Mouse (Mus musculus): ENCODE results near the gene Hist1h2ad.
A peak's percentile ranks its signal among the peaks of the same experiment; 100 is the strongest.
"Not testable (repeated sequence)": the region's sequence is repeated elsewhere in the genome, so short reads cannot be mapped to it uniquely, and the experiment has no call there.

Gene Hist1h2ad

DNA sequence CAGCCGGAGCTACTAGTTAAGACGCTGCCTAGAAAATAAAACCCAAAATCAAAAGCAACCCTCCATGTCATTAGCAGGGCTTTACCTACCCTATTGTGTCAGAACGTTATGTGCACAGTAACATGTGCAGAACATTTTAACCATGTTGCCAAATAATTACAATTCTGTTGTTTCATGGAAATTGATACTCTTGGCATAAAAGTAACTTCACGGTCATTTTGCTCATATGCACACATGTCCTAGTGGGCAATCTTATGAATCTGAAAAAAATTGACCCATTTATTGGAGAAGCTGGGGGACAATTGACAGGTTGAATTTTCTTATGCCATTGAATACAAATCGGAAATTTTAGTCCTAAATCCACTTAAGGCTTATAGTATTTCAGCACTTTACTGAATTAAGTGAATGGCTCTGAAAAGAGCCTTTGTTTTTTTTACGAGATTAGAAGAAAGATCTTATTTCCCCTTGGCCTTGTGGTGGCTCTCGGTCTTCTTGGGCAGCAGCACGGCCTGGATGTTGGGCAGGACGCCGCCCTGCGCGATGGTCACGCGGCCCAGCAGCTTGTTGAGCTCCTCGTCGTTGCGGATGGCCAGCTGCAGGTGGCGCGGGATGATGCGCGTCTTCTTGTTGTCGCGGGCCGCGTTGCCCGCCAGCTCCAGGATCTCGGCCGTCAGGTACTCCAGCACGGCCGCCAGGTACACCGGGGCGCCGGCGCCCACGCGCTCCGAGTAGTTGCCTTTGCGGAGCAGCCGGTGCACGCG, 3.7 kb upstream of the Hist1h2ad start:
- not testable (repeated sequence) for DNase-seq

DNA sequence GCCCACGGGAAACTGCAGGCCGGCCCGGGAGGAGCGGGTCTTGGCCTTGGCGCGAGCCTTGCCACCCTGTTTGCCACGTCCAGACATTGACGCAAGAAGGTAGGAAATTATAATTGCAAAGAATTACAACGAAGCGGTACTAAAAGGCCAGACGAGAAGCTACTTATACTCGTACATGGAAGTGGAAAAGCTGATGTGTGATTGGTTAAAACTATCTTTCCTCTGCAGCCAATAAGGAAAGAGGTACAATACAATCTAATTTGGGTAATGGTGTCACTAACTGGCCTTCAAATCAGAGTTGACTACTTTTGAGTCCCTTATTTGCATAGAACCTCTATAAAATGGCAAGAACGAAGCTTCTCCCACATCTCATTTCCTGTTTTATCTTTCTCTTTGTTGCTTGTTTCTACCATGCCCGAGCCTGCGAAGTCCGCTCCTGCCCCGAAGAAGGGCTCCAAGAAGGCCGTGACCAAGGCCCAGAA, 3.1 kb upstream of the Hist1h2ad start, which contains the start of the genes Hist1h2ae and Hist1h2bg:
Gene Hist1h2ae, minus strand, starts transcription at position 199 of the 482 bp plus-strand sequence.
Gene Hist1h2bg, plus strand, starts transcription at position 375 of the 482 bp plus-strand sequence.
- DNase-seq = peak; percentile 76

DNA sequence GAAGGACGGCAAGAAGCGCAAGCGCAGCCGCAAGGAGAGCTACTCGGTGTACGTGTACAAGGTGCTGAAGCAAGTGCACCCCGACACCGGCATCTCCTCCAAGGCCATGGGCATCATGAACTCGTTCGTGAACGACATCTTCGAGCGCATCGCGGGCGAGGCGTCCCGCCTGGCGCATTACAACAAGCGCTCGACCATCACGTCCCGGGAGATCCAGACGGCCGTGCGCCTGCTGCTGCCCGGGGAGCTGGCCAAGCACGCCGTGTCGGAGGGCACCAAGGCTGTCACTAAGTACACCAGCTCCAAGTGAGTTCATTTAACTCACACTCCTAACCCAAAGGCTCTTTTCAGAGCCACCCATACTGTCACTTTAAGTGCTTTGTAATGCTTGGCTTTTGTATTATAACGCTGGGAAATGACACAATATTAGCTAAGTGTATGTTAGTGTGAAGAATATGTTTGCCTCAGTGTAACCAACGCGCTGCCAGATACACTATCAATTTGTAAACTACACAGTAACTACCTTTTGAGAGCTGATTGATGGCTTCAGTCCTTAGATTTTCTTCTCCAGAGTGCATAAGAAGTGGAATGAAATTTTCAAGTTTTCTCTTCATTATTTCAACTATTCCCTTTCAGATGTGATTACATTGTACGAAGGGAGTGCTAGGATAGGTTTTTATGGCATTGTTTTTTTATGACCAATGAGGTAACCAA, 2.5 kb upstream of the Hist1h2ad start:
- not testable (repeated sequence) for DNase-seq

DNA sequence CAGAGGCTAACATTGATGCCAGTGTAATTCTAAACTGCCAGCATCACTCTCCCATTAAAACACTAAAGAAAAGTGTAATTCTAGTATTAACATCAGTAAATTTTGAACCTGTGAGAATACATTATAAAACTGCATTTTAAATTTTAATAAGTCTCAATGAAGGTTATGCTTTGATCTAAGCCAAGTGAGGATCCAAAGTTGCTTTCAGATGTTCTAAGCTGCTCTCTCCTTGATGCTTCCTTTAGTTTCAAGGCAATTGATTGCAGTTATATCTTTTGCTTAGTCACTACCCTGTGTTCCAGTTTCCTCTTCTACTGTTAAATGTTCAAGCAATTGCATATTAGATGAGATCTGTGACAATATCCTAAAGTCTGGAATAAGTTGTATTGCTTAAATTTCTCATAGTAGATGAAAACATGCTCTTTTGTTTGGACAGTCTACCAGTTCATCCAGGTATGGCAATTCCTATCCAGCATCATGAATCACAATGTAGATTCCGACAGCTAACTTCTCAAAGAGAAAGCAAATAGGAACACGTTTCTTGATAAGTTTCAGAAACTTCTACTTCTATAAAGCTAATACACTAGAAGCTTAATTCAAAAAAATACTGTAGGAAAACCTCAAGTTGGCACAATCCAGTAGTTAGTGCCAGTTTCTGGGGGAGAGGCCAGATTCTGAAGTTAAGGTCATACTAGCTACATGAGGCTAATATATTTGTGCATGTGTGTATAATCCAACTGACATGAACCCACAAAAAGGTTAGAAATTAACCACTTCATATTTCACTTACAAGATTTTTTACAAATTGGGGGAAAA, 1.8 kb upstream of the Hist1h2ad start:
- no peak for DNase-seq

DNA sequence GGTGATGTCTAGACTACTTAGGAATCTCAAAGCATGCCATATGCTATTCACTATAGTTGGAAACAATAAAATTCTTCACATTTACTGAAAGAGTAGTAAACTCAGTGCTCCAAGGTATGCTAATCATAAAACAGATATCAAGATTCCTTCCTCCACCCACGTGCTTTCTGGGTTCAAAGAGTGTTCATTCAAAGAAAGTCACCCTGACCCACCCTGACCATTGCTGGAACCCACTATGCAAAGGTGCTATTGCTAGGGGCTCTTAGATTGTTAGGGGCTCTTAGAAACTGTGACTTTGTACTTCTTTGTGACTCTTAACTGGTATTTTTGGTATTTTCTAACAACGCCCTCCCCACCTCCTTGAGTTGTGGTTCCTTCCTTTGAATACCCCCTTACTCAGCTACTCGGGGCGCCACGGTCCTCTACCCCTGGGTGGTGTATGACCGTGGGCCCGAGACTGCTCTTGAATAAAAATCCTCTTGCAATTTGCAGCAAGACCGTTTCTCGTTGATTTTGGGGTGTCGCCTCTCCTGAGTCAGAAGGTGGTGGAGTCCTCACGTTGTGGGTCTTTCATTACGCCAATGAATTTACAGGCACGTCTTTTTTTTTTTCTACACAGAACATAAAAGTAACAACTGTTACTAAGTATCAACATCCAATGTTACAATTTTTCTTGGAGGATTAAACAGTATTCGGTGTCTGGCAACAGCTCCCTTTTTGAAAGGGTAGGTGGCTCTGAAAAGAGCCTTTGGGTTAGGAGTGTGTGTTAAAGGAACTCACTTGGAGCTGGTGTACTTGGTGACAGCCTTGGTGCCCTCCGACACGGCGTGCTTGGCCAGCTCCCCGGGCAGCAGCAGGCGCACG, 915 bp upstream of the Hist1h2ad start:
- not testable (repeated sequence) for DNase-seq

DNA sequence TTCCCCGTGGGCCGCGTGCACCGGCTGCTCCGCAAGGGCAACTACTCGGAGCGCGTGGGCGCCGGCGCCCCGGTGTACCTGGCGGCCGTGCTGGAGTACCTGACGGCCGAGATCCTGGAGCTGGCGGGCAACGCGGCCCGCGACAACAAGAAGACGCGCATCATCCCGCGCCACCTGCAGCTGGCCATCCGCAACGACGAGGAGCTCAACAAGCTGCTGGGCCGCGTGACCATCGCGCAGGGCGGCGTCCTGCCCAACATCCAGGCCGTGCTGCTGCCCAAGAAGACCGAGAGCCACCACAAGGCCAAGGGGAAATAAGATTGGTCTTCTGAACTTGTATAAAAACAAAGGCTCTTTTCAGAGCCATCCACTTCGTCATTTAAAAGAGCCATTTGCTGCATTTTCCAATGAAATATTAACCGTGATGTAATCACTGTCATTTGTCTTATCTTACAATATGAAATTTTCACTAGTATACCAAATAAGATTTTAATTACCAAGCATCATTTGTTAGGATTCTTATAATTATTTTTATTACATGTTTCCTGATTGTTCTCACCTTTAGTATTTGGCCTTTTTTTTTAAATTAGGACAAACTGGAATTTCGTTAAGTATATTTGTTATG, 477 bp downstream of the Hist1h2ad start:
- DNase-seq = not testable (repeated sequence)

DNA sequence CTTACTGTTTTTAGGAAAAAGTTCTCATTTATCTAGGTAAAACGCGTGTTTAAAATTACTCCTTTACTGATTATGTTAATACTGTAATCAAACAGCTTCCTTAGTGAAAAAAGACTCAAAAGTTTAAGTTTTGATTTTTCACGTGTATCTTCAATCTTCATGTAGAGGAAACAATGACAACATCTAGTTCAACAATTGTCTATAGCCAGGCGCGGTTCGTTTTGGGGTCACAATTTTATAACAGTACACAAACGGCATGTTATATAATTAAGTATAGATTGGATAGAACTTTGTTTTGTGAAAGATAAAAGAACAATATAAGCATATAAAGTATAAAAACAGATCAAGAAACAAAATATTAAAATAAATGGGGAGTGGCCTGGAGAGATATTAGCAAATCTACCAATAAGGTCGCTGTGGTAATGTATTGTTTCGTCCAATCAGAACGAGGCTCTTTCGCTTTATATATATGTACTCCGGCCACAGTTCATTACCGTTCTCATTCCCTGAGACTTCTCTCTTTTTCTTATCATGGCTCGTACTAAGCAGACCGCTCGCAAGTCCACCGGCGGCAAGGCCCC, 1.2 kb downstream of the Hist1h2ad start, which contains the start of gene Hist1h3d:
Gene Hist1h3d, plus strand, starts transcription at position 493 of the 581 bp plus-strand sequence.
- DNase-seq = peak; percentile 72

DNA sequence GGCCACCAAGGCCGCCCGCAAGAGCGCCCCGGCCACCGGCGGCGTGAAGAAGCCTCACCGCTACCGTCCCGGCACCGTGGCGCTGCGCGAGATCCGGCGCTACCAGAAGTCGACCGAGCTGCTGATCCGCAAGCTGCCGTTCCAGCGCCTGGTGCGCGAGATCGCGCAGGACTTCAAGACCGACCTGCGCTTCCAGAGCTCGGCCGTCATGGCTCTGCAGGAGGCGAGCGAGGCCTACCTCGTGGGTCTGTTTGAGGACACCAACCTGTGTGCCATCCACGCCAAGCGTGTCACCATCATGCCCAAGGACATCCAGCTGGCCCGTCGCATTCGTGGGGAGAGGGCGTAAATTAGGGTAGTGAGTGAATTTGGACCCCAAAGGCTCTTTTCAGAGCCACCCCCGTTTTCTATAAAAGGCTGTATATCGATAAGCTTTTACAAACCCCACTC, 1.7 kb downstream of the Hist1h2ad start:
- not testable (repeated sequence) for DNase-seq

DNA sequence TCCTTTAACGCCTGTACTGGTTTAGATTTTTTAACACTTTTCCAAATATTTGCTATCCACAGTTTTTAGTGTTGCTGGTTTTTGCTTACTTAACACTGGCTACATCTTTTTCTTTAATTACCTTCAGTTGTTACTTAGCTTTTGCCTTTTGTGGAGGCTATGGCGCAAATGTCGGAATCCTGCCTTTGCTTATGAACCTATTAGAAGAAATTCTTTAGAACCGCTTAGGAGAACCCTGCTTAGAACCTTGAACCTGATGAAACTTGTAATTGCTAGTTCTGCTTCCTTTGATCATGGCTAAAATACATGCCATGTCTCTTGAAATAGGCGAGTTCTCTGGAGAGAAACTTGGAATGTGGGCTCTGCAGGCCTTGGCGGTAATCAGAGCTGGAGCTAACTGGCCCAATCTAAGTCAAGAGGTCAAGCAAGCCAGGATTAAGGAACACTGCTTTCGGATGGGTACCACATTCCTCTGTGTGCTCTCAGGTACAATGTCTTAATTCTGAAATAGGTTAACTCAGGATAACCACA, 2.2 kb downstream of the Hist1h2ad start:
- no peak for DNase-seq

DNA sequence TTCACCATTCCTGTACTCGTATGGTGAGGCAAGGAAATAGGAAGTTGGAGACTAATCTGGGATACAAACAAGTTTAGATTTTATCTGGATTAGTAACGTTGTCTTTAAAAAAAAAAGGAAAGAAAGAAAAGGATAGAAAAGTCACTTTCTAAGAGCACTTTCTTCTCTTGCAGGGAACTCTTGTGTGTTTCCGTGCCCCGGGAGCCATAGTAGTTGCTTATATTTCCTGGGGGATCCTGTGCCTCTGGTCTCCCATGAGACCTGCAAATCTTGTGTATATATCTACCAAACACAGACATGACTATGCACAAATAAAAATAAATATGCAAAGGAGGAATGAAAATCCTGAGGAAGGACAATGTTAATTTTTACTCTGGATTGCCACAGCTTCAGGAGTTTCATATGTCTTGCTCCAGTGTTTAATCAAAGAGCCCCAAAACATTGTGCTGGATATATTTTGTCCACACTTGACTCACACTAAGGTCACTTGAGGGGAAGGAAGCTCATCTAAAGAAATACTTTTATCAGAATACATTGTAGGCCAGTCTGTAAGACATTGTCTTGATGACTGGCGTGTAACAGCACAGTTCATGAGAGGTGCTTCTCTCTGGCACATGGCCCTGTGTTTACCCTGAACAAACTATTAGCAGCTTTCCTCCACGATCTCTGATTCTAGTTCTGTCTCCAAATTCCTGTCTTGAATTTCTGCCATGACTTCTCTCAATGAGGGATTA, 2.9 kb downstream of the Hist1h2ad start:
- no peak for DNase-seq

DNA sequence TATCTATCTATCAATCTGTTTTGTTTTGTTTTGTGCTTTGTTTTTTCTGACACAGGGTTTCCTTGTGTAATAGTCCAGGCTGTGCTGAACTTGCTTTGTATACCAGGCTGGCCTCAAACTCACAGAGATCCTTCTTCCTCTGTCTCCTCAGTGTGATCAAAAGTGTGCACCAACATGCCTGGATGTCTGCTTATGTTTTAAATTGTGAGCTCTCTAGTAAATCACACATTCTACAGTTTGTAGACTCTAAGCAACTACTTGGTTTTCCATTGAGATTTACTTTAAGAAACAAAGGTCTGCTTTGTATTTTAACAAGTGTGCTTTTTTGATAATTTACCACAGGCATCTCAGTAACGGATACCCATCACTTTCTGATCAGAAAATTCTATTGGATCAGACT, 3.7 kb downstream of the Hist1h2ad start:
- no peak for DNase-seq

DNA sequence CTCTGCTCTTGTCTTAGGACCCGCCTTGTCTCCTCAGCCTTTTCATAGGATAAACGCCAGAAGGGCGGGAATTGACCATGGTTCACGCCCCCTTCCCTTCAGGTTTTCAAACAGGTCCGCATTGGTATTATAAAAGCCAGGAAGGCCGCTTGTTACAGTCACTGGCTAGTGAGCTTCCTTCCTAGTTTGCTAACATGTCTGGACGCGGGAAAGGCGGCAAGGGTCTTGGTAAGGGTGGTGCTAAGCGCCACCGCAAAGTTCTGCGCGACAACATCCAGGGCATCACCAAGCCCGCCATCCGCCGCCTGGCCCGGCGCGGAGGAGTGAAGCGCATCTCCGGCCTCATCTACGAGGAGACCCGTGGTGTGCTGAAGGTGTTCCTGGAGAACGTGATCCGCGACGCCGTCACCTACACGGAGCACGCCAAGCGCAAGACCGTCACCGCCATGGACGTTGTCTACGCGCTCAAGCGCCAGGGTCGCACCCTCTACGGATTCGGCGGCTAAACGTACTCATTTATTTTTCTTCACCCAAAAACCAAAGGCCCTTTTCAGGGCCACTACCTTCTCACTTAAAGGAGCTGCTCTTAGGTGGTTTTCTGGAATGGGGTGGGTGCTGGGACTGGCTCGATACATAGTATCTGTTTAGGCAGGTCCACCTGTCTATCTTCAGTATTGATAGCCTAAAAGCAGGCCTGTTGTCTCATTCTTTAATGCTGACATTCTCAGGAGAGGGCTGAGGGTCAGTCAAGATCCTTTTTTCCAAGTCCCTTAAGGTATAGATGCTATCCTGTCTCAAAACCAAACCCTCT, 7.4 kb downstream of the Hist1h2ad start, which contains the start of gene Hist1h4d:
Gene Hist1h4d, plus strand, starts transcription at position 191 of the 811 bp plus-strand sequence.
- DNase-seq = peak; percentile 96

DNA sequence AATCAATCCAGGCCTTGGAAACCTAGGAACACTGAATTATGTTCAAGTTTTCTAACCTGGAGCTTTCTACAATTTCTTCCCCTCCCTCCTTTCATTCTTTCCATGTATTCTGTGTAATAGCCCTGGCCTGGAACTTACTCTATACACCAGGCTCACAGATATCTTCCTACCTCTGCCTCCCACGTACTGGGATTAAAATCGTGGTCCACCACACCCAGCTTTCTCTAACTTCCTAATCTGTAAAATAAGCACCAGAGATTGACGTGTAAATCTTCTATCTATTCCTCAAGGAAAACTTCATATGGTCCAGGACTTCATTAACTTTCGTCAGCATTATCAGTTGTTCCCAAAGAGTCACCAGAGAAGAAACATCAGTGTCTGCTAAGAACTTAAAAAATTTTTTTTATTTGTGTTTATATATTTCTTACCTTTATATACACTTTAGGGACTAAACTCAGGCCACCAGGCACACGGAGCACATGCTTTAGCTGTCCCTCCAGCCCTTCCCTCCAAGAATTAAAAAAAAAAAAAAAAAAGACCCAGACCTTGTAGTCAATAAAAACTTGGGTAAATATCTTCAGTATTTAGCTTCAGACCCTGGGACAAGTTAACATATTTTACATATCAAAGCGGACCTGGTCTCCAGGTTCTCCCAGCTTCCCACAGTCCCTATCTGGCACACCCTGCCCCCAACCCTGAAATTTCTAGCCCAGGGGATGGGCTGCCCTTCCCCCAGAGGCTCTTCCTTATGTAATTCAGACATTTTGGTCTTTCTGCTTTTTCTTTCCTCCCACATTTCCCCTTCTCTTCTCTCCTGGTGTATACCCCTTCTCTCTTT, 8.3 kb downstream of the Hist1h2ad start:
- no peak for DNase-seq

DNA sequence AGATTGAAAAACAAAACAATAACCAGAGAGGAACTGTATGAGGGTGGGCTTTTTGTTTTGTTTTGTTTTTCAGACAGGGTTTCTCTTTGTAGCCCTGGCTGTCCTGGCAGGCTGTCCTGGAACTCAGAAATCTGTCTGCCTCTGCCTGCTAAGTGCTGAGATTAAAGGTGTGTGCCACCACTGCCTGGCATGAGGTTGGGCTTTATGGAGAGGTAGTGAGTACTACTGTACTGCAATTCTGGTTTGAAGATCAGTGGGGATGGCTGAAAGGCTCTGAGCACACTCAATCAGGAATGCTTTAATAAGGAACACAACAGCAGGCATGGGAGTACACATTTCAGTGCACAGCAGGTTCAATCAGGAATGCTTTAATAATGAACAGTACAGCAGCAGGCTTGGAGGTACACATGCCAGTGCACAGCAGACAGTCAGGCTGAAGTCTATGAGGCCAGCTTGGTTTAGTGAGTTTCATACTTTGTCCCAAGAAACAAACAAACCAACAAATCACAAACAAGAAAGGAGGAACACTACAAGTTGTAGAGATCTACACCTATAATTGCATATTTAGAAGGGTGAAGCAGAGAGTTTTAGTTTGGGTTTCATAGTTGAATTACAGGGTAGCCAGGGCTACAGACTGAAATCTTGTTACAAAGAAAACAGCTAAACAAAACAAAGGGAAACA, 9.3 kb downstream of the Hist1h2ad start:
- no peak for DNase-seq

DNA sequence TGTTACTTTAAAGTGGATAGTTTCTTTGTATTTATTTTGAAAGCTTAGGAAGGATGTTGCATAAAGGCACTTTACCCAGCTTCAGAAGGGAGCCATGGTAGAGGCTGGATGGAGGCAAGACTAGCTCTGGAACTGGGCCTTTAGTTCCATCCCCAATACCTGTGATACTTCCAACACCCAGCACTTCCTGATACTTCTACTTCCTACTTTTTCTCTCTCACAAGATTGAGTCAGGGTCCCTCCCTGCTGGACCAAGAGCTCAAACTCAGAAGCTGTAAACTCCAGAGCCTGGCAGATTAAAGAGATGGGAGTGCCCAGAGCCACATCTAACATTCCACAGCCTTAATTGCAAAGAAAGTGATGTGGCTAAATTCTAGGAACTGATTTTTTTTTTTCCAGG, 10.2 kb downstream of the Hist1h2ad start:
- no peak for DNase-seq

DNA sequence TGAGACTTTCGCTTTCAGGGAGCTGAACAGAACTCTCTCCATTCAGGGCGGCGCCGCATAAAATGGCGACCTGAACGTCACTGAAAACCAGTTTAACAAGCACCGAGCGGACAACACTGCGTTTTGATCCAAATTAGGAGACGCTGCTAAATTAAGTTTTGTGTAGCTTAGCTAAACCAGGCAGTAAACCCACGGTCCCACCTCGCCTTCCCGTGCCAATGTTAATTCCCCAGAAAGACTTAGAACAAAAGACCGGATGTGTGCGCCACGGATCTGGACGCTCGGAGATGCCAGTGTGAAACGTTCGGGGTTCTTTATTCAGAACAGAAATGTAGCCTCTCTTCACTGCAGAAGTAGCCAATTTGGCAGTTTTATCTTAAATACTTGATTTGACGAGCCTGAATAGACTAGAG, 10.9 kb downstream of the Hist1h2ad start:
- DNase-seq = peak; percentile 73

DNA sequence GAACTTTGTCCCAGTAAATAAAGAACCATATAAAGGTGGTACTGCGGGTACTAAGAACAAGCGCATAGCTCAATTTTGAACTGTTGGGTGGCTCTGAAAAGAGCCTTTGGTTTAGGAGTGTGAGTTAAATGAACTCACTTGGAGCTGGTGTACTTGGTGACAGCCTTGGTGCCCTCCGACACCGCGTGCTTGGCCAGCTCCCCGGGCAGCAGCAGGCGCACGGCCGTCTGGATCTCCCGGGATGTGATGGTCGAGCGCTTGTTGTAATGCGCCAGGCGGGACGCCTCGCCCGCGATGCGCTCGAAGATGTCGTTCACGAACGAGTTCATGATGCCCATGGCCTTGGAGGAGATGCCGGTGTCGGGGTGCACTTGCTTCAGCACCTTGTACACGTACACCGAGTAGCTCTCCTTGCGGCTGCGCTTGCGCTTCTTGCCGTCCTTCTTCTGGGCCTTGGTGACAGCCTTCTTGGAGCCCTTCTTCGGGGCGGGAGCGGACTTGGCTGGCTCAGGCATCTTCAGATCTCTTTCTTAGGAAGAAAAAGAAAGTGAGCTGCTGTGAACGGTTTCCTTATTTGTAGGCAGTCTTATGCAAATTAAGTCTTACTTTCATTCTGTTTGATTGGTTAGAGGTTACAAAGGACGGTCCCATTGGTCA, 11.4 kb downstream of the Hist1h2ad start:
- peak; percentile 82 for DNase-seq

All from right cerebral cortex, adult 18-20 months (tissue).